Mouse (Mus musculus) intestine, embryonic 15.5 days (tissue): ENCODE data around the gene Lancl3. TPM values are rescaled to one million over a fixed set of nuclear protein-coding genes. Genes with fewer than 3 reads are reported as not detected.
A peak's percentile ranks its signal among the peaks of the same experiment; 100 is the strongest.

Experiments
- ATAC-seq: fragments of 200-750 bp; cut with Nextera tagmentation; 2 replicates; pipeline ENCODE4 v1.8.0; 2017; ENCODE audit warnings: moderate TSS enrichment, moderate library complexity
- H3K27ac ChIP-seq: fragments of 300-500 bp; sonication (generic); 2 replicates; pipeline ENCODE4 v1.5.1; 2015; ENCODE audit warnings: mild to moderate bottlenecking, inconsistent platforms
- H3K27me3 ChIP-seq: fragments of 300-500 bp; sonication (generic); replicated peaks from 2 replicates; pipeline ENCODE4 v1.6.1; 2015; ENCODE audit warnings: inconsistent platforms
- H3K36me3 ChIP-seq: fragments of 300-500 bp; sonication (generic); 2 replicates; pipeline ENCODE4 v1.6.1; 2015; ENCODE audit warnings: inconsistent platforms
- H3K4me1 ChIP-seq: fragments of 300-500 bp; sonication (generic); replicated peaks from 2 replicates; pipeline ENCODE4 v1.6.1; 2015; ENCODE audit warnings: inconsistent platforms
- H3K4me2 ChIP-seq: fragments of 300-500 bp; sonication (generic); replicated peaks from 2 replicates; pipeline ENCODE4 v1.6.1; 2015; ENCODE audit warnings: mild to moderate bottlenecking, inconsistent platforms
- H3K4me3 ChIP-seq: fragments of 300-500 bp; sonication (generic); replicated peaks from 2 replicates; pipeline ENCODE4 v1.5.1; 2015; ENCODE audit warnings: inconsistent platforms
- H3K9ac ChIP-seq: fragments of 300-500 bp; sonication (generic); 2 replicates; pipeline ENCODE4 v1.6.1; 2015; ENCODE audit warnings: inconsistent platforms
- H3K9me3 ChIP-seq: fragments of 300-500 bp; sonication (generic); 2 replicates; pipeline ENCODE4 v1.6.1; 2016; ENCODE audit warnings: inconsistent platforms
- WGBS: fragments of 180-500 bp; shearing (Covaris S2); methylation state at CpG from one replicate; pipeline ENCODE4 v1.1.7; 2015; 5-methylcytosine and 5-hydroxymethylcytosine counted together
- polyA plus RNA-seq: library from polyadenylated mRNA; unstranded; fragments of >200 nt; fragmentation: Nextera tagmentation; extraction: Ambion mirVana; gene quantifications from 2 replicates; pipeline ENCODE4 v1.2.1, GENCODE M21; 2015

Gene Lancl3
- polyA plus RNA-seq, 1 experiment from 2014 or later, result 0.69 TPM

DNA sequence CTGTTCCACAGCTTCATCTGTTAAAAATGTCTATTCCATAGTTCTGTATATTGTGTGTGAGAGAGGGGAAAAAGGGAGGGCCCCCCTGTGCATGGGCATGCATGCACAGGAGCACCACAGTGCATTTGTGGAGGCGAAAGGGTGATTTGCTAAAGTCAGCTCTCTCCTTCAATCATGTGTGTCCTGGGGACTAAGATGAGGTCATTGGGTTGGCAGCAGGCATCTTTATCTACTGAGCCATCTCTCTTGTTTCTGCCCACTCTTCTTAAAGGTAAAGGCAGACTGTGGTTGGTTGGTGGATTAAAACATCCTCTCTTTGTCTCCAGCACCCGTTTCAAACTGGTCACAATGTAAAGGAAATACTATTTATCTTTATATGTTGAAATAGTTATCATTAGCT is 27.4 kb downstream of the Lancl3 start:
- Histone ChIP-seq H3K4me3 (no peak overlapping the region), H3K36me3 (no peaks in the 10 kb centered on the region), H3K9me3 (no peaks in the 10 kb centered on the region), H3K27me3 (no peaks in the 10 kb centered on the region), H3K4me2 (no peak overlapping the region), H3K27ac (no peak overlapping the region), H3K9ac (no peak overlapping the region), H3K4me1 (no peaks in the 10 kb centered on the region)
- 59% methylated on average over 2 of the region's 2 CpGs for WGBS
- no peak for ATAC-seq

- no peaks in the 10 kb centered on the region for H3K9me3 ChIP-seq
- WGBS, result 77% methylated on average over 5 of the region's 5 CpGs
- H3K9ac ChIP-seq, result no peak overlapping the region
- no peak overlapping the region for H3K4me3 ChIP-seq
- 0 out of 2 replicates have a peak, but pooled peaks cover 3% of the 10 kb centered on the region for H3K4me1 ChIP-seq
- H3K4me2 ChIP-seq, result no peak overlapping the region
- no peak overlapping the region for H3K27ac ChIP-seq
- no peaks in the 10 kb centered on the region for H3K27me3 ChIP-seq
- no peak for ATAC-seq
- H3K36me3 ChIP-seq, result no peaks in the 10 kb centered on the region
These were observed 41.3 kb downstream of the Lancl3 start for GRCm38 (mm10) chrX:9240737-9241591.

DNA sequence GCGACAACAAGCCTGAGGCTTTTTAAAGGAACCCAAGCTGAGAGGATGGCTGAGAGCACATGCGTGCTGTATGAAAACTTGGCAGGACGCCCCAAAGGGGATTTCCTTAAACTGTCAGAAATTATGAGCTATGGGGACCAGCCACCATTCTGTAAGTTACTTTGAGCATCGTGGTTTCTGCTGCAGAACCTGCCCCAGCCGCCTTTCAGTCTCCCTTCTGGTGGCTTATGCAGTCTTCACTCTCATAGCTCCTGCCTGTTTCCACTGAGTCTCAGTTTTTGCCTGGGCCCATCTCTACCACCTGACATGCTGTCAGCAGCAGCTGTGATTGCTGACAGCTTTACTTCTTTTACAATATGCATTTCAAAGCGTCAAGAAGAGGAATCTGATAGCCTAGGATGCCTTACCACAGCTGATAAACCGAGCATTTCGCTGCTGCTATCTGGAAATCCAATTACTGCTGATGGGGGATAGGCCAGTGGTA is 43.7 kb downstream of the Lancl3 start:
- 49% methylated on average over 8 of the region's 8 CpGs for WGBS

DNA sequence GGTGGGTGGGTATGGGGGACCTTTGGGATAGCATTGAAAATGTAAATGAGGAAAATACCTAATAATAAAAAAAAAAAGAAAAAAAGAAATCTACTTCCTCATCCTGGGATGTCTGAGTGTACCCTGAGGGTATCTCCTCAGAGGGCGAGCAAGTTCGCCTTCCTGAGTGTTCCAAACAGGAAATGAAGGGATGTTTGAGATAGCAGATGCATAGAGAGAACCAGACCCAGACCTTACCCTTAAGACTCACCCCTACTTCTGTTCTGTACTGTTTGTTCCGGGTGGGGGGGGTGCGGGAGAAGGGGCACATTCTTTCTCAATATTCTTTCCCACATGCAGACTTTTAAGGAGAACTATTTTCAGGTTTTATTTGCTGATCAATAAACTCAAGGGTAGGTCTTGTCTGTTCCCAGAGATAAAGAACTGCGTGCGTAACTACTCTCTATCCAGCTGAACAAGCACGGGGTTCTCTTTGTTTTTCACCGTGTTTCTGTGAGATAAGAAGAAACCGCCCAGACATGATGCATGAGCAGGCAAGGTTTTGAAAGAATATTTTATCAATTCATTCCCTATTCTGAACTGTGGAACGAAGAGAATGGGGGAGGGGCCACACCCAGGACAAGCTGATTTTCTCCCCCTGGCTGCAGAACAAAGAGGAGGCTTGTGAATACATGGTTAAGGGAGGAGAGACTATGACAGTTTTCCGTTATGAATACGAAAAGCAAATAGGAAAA is 45.1 kb downstream of the Lancl3 start:
- H3K9me3 ChIP-seq, result no peaks in the 10 kb centered on the region
- no peak overlapping the region for H3K27ac ChIP-seq
- no peak overlapping the region for H3K9ac ChIP-seq
- no peaks in the 10 kb centered on the region for H3K27me3 ChIP-seq
- ATAC-seq, result peak; percentile 84
- no peaks in the 10 kb centered on the region for H3K36me3 ChIP-seq
- H3K4me3 ChIP-seq, result no peak overlapping the region
- WGBS, result 59% methylated on average over 12 of the region's 12 CpGs
- H3K4me2 ChIP-seq, result no peak overlapping the region
- 0 out of 2 replicates have a peak, but pooled peaks cover 3% of the 10 kb centered on the region for H3K4me1 ChIP-seq

More for the DNA sequence above, 43.7 kb downstream of the Lancl3 start:
- Histone ChIP-seq H3K27me3 (no peaks in the 10 kb centered on the region), H3K27ac (no peak overlapping the region), H3K4me1 (0 out of 2 replicates have a peak, but pooled peaks cover 3% of the 10 kb centered on the region), H3K4me2 (no peak overlapping the region), H3K9ac (no peak overlapping the region), H3K36me3 (no peaks in the 10 kb centered on the region), H3K4me3 (no peak overlapping the region), H3K9me3 (no peaks in the 10 kb centered on the region)
- ATAC-seq, result no peak

DNA sequence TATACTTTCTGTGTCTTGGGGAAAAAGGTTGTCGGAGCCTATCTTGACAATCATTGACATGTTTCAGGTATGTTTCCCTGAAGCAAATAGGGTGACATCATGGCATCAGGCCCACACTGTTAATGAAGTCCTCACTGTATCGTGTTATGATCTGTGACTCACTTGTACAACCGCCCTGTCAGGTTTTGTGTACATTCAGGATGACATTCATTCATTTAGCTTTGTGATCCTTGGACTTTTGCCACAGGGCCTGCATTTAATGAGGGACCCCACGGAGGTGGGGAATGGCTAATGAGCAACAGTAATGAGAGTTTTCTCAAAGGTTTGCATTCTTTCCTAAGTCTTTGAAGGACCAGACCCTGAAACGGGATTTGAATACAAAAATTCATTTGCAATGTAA is 49.2 kb downstream of the Lancl3 start:
- 57% methylated on average over 5 of the region's 5 CpGs for WGBS
- Histone ChIP-seq H3K4me2 (no peak overlapping the region), H3K27ac (no peak overlapping the region), H3K9me3 (no peaks in the 10 kb centered on the region), H3K9ac (no peak overlapping the region), H3K4me1 (no peaks in the 10 kb centered on the region), H3K36me3 (no peaks in the 10 kb centered on the region), H3K4me3 (no peak overlapping the region), H3K27me3 (no peaks in the 10 kb centered on the region)
- peak; percentile 84 for ATAC-seq

DNA sequence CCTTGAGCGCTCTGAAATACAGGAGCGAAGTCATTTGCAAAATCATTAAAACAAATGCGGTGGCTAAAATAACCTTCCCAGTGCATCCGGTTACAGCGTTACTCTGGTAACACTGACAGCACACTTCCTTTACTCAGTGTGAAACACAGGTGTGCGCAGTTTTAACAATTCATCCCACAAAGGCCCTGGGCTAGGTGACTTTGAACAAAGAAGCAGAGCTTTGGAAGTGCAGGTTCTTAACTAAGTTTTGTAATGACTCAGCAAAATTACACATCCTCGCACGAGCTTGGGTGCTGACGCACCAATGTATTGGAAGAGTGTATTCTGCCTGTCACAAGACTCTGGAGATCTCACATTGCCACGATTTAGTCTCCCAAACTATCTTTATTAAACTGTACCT is 54.3 kb downstream of the Lancl3 start:
- H3K9me3 ChIP-seq, result no peaks in the 10 kb centered on the region
- H3K4me3 ChIP-seq, result no peak overlapping the region
- H3K4me1 ChIP-seq, result no peaks in the 10 kb centered on the region
- ATAC-seq, result no peak
- no peaks in the 10 kb centered on the region for H3K27me3 ChIP-seq
- WGBS, result 82% methylated on average over 10 of the region's 10 CpGs
- H3K4me2 ChIP-seq, result no peak overlapping the region
- no peak overlapping the region for H3K27ac ChIP-seq
- no peak overlapping the region for H3K9ac ChIP-seq
- H3K36me3 ChIP-seq, result no peaks in the 10 kb centered on the region

- H3K9me3 ChIP-seq, result no peaks in the 10 kb centered on the region
- no peak overlapping the region for H3K4me2 ChIP-seq
- no peaks in the 10 kb centered on the region for H3K36me3 ChIP-seq
- WGBS, result 82% methylated on average over 3 of the region's 3 CpGs
- H3K9ac ChIP-seq, result no peak overlapping the region
- H3K27ac ChIP-seq, result no peak overlapping the region
- no peaks in the 10 kb centered on the region for H3K4me1 ChIP-seq
- no peak for ATAC-seq
- H3K27me3 ChIP-seq, result no peaks in the 10 kb centered on the region
- no peak overlapping the region for H3K4me3 ChIP-seq
These were observed 55.2 kb downstream of the Lancl3 start for GRCm38 (mm10) chrX:9254901-9255300.

DNA sequence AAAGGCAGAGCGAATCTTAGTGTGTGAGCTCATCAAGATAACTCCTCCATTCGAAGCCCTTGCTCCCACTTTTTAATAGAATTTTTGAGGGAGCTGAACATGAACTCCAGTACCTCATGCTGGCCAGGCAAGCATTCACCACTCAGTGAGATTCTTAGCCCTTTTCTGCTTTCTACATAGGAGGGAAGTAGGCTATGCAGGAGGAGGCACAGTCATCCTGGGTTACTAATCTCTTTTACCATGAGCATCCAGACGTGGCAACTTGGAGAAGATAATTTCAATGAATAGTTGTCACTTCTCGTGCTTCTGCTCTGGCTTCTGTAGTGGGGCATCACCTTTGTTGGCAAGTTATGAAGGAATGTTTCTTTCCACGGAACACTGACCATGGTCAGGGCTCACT is 57.1 kb downstream of the Lancl3 start, which contains the start of gene Gm14862:
Gene Gm14862, minus strand, starts transcription at position 134 of the 400 bp plus-strand sequence.
- no peak within 1 kb of the TSS for H3K27ac ChIP-seq
- no peak within 1 kb of the TSS for H3K4me3 ChIP-seq
- no peak within 1 kb of the TSS for H3K4me2 ChIP-seq
- WGBS, result 82% methylated on average over 5 of the region's 5 CpGs
- H3K27me3 ChIP-seq, result no peaks in the 10 kb centered on the region
- no peaks in the 10 kb centered on the region for H3K36me3 ChIP-seq
- no peaks in the 10 kb centered on the region for H3K4me1 ChIP-seq
- no peaks in the 10 kb centered on the region for H3K9me3 ChIP-seq
- no peak within 1 kb of the TSS for H3K9ac ChIP-seq
- ATAC-seq, result no peak

DNA sequence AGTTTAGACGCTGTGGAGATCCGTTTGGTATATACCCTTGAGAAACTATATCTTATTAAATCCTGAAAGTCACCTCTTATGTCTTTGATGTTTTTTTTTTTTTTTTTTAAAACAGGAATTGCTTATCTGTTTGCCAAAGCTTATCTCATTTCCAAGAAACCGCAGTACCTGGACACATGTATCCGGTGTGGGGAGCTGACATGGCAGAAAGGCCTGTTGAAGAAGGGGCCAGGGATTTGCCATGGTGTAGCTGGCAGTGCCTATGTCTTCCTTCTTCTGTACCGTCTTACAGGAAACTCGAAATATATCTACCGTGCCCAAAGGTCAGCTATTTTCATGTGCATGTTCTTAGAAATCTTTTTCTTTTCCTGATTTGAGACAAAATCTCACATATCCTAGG is 58.1 kb downstream of the Lancl3 start:
- H3K4me3 ChIP-seq, result no peak overlapping the region
- no peaks in the 10 kb centered on the region for H3K36me3 ChIP-seq
- ATAC-seq, result no peak
- H3K4me2 ChIP-seq, result no peak overlapping the region
- H3K9me3 ChIP-seq, result no peaks in the 10 kb centered on the region
- H3K27ac ChIP-seq, result no peak overlapping the region
- H3K27me3 ChIP-seq, result no peaks in the 10 kb centered on the region
- no peak overlapping the region for H3K9ac ChIP-seq
- no peaks in the 10 kb centered on the region for H3K4me1 ChIP-seq
- 82% methylated on average over 7 of the region's 7 CpGs for WGBS

- 86% methylated on average over 1 of the region's 1 CpGs for whole genome bisulfite sequencing
- no peak overlapping the region for H3K9ac ChIP-seq
- no peaks in the 10 kb centered on the region for H3K27me3 ChIP-seq
- no peak for ATAC-seq
- no peaks in the 10 kb centered on the region for H3K36me3 ChIP-seq
- H3K27ac ChIP-seq, result no peak overlapping the region
- H3K4me1 ChIP-seq, result no peaks in the 10 kb centered on the region
- no peaks in the 10 kb centered on the region for H3K9me3 ChIP-seq
- H3K4me3 ChIP-seq, result no peak overlapping the region
- no peak overlapping the region for H3K4me2 ChIP-seq
These were observed 59.6 kb downstream of the Lancl3 start for GRCm38 (mm10) chrX:9259267-9259666.

DNA sequence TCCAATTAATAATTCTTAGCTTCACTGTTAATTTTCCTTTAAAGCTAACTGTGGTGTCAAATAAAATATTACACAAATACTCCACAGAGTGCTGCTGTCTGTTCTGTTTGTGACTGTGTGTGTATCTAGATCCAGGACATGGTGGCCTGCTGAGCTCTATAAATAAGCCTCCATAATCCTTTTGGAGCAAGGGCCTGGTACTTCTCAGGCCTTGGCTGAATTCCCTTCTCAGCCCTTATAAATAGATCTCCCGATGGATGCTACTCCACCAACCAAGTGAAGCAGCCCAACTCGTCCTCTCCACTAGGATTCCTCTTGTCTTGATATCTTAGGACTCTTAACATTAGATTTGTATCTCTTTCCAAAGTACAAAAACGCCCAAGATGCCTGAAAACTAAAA is 71.4 kb downstream of the Lancl3 start:
- no peaks in the 10 kb centered on the region for H3K9me3 ChIP-seq
- 54% methylated on average over 3 of the region's 3 CpGs for WGBS
- H3K36me3 ChIP-seq, result no peaks in the 10 kb centered on the region
- H3K9ac ChIP-seq, result no peak overlapping the region
- no peak overlapping the region for H3K27ac ChIP-seq
- no peak overlapping the region for H3K4me3 ChIP-seq
- H3K4me1 ChIP-seq, result no peaks in the 10 kb centered on the region
- H3K27me3 ChIP-seq, result no peaks in the 10 kb centered on the region
- no peak for ATAC-seq
- no peak overlapping the region for H3K4me2 ChIP-seq

DNA sequence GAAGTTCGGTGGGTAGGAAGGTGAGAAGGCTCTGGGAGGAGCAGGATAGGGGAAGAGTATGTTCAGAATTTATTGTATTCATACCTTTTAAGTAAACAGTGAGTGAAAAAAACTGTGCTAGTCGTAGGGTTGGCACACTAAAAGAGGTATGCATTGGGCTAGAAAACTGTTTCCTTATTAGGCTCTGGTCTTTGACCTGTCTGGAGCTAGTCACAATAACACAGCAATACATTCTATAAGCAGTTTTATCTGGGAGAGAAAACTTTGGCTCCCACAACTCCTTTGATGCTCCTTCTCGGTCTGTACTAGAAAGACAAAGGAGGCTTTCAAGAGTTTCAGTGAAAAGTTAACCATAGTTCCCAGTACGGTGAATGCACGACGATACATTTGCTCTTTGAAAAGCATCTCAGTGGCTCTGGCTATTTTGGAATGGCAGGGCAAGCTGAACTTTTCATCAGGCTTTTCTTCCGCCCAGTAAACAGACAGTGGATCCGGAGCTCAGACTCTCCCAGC is 72.3 kb downstream of the Lancl3 start:
- WGBS, result 23% methylated on average over 8 of the region's 8 CpGs
- H3K9me3 ChIP-seq, result no peaks in the 10 kb centered on the region
- H3K4me2 ChIP-seq, result peak overlapping the region; percentile 55
- H3K4me1 ChIP-seq, result no peaks in the 10 kb centered on the region
- H3K27ac ChIP-seq, result no peak overlapping the region
- no peaks in the 10 kb centered on the region for H3K36me3 ChIP-seq
- H3K9ac ChIP-seq, result no peak overlapping the region
- ATAC-seq, result peak; percentile 66
- peak overlapping the region; percentile 52 for H3K4me3 ChIP-seq
- no peaks in the 10 kb centered on the region for H3K27me3 ChIP-seq
